Mouse (Mus musculus) adrenal gland (tissue): Measurements from ENCODE around the gene Phf21b.
"Not testable (repeated sequence)": the region's sequence is repeated elsewhere in the genome, so short reads cannot be mapped to it uniquely, and the experiment has no call there.

Experiments used
- intact Hi-C: fragments of 180-260 bp; cut with DNase I; formaldehyde crosslinking; loops from one replicate; pipeline ENCODE4 v1.15.1; 2025
- long read RNA-seq, 2 experiments: library from polyadenylated mRNA; unstranded; transcript quantifications; one replicate each; pipeline ENCODE4 v2.0.0; 2020; ENCODE audit warnings: borderline replicate concordance in 1 of 2; ENCODE audit not compliant: insufficient replicate concordance in 1 of 2

Gene Phf21b
- long read RNA-seq, experiment 1, result 0 reads
- long read RNA-seq, experiment 2, partial matches to known transcripts, result 0 of 1 reads
- long read RNA-seq, experiment 2, other reads (novel, unspliced or antisense), result 1 of 1 reads

GRCm38 (mm10) chr15:84856006-84856995 lies at the start of gene Phf21b:
Gene Phf21b (minus strand): TSS chr15:84856049.
- intact Hi-C loops, result loop anchor here (10.0 kb wide), 1 partner anchor 128 kb away; the partner anchor contains the start of gene 5031439G07Rik

GRCm38 (mm10) chr15:84903843-84904385 lies 48.1 kb upstream of the Phf21b start:
- intact Hi-C loops, result no loop called here

DNA sequence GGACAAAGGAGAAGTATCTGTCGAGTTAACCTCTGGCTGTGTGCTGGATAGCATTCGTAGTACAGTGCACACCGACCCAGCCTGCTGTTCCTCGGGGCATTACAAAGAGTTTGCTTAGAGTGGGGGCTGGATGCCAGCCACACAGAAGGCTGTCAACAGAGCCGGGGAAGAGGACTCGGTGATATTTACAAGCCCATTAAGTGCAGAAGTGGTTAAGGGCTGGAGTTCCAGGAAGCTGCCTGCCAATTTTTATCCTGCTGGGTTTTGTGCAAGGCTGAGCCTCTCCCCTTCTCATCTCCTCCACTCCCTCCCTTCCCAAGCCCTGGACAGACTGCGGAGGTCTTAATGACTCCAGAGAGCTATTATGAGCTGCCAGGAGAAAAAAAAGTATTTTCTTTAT lies 42.2 kb upstream of the Phf21b start:
- intact Hi-C loops, result no loop called here

DNA sequence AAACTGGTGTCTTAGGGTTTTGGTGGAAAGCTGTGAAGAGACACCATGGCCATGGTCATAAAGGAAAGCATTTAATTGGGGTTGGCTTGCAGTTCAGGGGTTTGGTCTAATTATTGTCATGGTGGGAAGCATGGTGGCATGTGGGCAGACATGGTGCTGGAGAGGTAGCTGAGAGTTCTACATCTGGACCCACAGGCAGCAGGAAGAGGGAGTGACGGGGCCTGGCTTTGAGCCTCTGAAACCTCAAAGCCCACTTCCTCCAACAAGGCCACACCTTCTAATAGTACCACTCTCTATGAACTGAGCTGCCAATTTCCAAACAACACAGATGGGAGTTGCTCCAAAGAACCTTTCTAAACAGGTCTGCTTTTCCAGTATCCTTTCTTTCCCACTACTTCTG lies 40.8 kb upstream of the Phf21b start:
- intact Hi-C loops, result no loop called here

GRCm38 (mm10) chr15:84896216-84896615 lies 40.4 kb upstream of the Phf21b start:
- intact Hi-C loops, result not testable (repeated sequence)

DNA sequence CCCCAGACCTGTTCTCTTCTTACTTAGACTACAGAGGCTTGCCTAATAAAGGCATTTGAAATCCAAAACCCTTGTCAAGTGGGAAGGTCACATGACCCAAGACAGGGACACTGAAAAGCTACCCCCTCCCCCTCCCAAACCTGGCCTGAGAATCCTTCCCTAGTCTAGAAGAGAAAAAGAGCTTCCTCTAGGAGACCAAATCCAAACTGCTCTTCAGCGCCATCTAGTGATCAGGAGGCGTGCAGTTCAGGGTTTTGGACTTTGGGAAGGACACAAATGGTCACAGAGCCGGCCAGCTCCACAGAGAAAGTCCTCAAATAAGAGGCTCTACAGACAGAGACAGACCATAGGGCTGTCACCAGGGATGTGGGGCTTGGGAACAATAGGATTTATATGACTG lies 35.8 kb upstream of the Phf21b start:
- intact Hi-C loops, result loop anchor here (2.0 to 5.0 kb wide), 2 partner anchors 87 to 134 kb away; no protein-coding TSS in a partner anchor

DNA sequence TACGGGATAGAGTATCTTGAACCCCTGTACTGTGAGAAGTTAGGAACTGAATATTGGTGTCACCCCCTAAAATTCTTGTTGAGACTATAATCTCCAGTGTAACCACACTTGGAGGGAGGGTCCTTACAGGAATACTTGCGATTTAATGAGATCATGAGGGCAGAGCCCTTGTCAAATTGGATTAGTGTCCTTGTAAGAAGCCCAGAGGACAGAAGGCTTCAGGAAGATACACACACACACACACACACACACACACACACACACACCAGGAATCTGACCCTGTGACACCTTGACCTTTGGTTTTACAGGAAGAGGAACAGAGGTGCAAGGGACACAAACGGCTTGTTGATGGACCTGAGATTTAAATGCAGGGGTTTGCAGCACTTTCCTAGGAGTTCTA lies 35.4 kb upstream of the Phf21b start:
- intact Hi-C loops, result loop anchor here (5.0 kb wide), 1 partner anchor 134 kb away; no protein-coding TSS in a partner anchor

DNA sequence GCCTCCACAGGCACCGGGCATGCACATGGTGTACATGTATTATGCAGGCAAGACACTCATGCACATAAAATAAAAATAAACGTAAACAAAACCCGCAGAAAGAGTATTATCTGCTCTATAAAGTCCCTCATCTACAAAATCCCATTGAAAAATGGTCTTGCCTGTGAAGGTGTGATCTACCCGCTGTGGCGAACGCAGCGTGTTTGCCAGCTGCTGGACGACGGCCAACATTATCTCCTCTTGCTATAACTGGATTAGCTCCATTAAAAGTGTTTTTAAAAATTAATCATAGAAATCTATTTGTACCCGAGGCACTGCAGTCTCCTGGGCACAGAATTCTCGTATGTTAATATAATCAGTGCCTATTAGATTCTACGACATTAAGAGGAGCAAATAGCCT lies 32.2 kb upstream of the Phf21b start:
- intact Hi-C loops, result no loop called here

- intact Hi-C loops, result no loop called here
Measured at GRCm38 (mm10) chr15:84877029-84877815, 21.4 kb upstream of the Phf21b start.

DNA sequence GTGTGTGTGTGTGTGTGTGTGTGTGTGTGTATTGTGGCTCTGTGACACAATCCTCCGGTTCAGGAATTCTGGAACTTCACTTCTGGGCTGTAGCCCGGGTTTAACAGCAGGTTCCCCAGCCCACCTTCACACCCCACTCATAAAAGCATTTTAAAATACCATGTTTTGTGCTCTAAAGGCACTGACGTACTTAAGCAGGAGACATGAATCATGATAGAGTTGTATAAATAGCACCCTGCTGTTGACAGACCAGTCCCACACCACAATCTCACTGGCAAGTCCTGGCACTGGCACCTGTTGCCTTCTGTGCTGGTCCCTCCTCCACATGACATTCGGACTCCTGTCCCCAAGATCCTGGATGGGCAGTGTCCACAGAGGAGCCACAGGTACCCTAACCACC lies 18.0 kb upstream of the Phf21b start:
- intact Hi-C loops, result no loop called here

- intact Hi-C loops, result no loop called here
Measured at GRCm38 (mm10) chr15:84873079-84873478, 17.2 kb upstream of the Phf21b start.

DNA sequence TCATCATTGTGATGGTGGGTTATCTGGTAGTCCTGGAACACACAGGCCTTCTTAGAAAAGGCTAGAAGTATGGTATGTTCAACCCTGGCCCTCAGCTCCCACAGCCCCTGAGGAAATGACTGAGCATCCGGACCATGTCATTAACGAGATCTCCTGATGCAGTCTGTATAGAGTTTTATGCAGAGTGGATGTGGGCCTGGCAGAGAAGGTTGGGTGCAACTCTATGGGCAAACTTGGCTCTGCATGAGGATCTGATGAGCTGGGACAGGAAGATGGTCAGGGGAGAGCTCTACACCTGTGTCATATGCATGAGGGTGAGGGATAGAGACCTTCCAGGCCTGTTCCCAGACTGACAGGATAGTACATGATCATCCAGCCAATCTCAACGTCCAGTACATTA lies 16.0 kb upstream of the Phf21b start:
- intact Hi-C loops, result no loop called here

DNA sequence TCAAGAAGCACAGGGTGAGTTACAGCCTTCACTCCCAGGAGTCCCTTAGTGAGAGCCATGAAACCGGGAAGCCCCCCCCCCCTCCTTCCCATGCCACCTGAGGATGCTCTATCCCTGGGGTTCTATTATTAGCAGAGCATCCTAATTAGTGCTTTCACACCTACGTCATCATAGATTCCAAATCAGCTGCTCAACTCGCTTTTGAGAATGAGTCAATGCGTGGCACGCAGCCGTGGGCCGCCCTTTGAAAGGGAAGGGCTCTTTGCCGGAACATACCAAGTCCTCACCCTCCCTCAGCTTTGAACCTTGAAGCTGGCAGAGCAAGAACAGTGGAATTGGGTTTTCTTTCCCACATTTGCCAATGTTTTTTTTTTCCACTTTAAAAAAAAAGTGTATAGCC lies 6.1 kb upstream of the Phf21b start:
- intact Hi-C loops, result no loop called here

GRCm38 (mm10) chr15:84857623-84858022 lies 1.8 kb upstream of the Phf21b start:
- intact Hi-C loops, result loop anchor here (10.0 kb wide), 1 partner anchor 127 kb away; the partner anchor contains the start of gene 5031439G07Rik

DNA sequence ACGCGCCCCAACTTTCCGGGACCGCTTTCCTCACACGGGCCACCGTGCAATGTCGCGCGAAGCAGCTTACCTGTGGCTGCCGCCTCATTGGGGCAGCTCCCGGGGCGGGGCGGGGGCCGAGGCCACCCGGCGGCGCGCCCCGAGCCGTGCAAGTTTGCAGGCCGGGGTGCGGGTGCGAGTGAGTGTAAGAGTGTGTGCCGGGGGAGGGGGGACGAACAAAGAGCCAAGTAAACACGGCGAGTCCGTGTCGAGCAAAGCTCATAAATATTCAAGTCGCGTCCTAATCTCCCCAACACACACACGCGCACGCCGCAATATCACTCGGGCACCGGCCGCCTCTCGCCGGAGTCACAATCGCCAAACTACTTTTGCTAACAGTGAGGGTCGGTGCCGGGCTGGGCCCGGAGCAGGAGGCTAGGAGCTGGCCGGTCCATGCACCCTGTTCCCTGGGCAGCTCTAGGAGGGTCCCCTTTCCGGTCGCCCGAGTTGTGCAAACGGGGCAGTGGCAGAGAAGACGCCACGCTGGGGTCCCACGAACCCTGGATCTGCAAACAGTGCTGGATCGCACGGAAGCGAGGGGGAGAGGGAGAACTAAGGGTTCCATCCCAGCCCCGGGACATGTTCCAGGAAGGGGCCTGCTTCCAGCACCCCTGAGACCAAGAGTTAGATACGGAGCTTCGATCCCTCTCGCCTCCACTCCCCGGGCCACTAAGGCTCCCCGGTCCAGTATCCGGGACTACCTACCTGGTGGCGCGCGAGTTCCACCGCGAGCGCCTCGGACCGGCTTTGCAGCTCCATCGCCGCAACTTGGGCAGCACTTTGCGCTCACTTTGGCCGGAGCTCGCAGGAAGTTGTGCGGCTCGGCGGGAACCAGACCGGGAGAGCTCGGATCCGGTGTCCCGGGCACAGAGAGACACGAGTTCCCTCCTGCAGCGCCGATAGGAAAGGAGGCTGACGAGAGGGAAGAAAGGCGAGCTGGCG lies 638 bp downstream of the Phf21b start:
- intact Hi-C loops, result loop anchor here (10.0 kb wide), 1 partner anchor 130 kb away; the partner anchor contains the start of gene 5031439G07Rik

DNA sequence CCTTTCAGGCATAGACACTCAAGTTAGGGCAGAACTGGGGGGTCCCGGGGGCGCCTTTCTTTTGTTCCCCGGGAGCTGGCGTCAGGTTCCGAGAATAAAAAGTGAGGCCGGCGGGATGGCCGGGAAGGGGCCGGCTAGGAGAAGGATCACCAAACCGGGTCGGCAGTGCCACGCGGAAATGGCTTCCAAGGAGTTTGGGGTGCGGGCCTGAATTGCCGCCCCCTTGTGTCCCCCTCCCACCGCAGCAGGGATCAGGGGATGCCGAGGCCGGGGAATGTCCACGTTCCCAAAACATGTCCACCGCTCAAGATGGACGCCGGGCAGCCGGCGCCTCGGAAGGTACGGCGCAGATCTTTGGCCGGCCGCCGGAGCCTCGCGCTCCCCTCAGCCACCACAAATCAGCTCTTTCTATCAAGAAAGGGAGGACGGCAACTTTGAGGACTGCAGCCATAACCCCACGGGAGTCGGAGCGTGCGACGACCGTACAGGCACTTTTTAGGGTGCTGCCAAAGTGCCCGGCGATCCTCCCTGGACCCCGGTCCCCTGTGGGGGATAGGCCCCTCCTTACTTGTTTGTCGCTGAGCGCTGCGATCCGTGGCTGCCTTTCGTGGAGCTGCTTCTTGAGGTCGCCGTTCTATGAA lies 1.6 kb downstream of the Phf21b start:
- intact Hi-C loops, result loop anchor here (10.0 kb wide), 1 partner anchor 131 kb away; the partner anchor contains the start of gene 5031439G07Rik

GRCm38 (mm10) chr15:84853261-84854137 lies 2.4 kb downstream of the Phf21b start:
- intact Hi-C loops, result loop anchor here (10.0 kb wide), 1 partner anchor 131 kb away; the partner anchor contains the start of gene 5031439G07Rik

GRCm38 (mm10) chr15:84852457-84853070 lies 3.3 kb downstream of the Phf21b start:
- intact Hi-C loops, result loop anchor here (10.0 kb wide), 1 partner anchor 132 kb away; the partner anchor contains the start of gene 5031439G07Rik
